Mouse (Mus musculus): ENCODE results near the gene Klhl32. TPM values are rescaled to one million over a fixed set of nuclear protein-coding genes. Genes with fewer than 3 reads are reported as not detected.

The Klhl32 gene
- polyA plus RNA-seq, 1 experiment: 8.8 TPM

- DNase-seq (ENCODE audit: low read depth): peak; percentile 88
These were observed 266.9 kb downstream of the Klhl32 start for GRCm38 (mm10) chr4:24583997-24584396.

GRCm38 (mm10) chr4:24582295-24582694 lies 268.6 kb downstream of the Klhl32 start:
- TF ChIP-seq CTCF (IDR thresholded peaks at IDR 0.05; ENCODE audit: borderline replicate concordance, extremely low read depth, insufficient read depth, insufficient read length) (no peak), POLR2A (IDR thresholded peaks at IDR 0.05; ENCODE audit: borderline replicate concordance, extremely low read depth, insufficient read depth, insufficient read length, poor library complexity, severe bottlenecking) (no peak)

More at GRCm38 (mm10) chr4:24583997-24584396, 266.9 kb downstream of the Klhl32 start:
- no peak for TF ChIP-seq CTCF (IDR thresholded peaks at IDR 0.05; ENCODE audit: borderline replicate concordance, extremely low read depth, insufficient read depth, insufficient read length)
- no peak for TF ChIP-seq POLR2A (IDR thresholded peaks at IDR 0.05; ENCODE audit: borderline replicate concordance, extremely low read depth, insufficient read depth, insufficient read length, poor library complexity, severe bottlenecking)

GRCm38 (mm10) chr4:24577594-24577993 lies 273.3 kb downstream of the Klhl32 start:
- no peak for DNase-seq (ENCODE audit: low read depth)
- TF ChIP-seq POLR2A (IDR thresholded peaks at IDR 0.05; ENCODE audit: borderline replicate concordance, extremely low read depth, insufficient read depth, insufficient read length, poor library complexity, severe bottlenecking): no peak
- no peak for TF ChIP-seq CTCF (IDR thresholded peaks at IDR 0.05; ENCODE audit: borderline replicate concordance, extremely low read depth, insufficient read depth, insufficient read length)

More at GRCm38 (mm10) chr4:24582295-24582694, 268.6 kb downstream of the Klhl32 start:
- DNase-seq (ENCODE audit: low read depth): no peak

GRCm38 (mm10) chr4:24574276-24574675 lies 276.6 kb downstream of the Klhl32 start:
- no peak for TF ChIP-seq POLR2A (IDR thresholded peaks at IDR 0.05; ENCODE audit: borderline replicate concordance, extremely low read depth, insufficient read depth, insufficient read length, poor library complexity, severe bottlenecking)
- peak; percentile 97 for TF ChIP-seq CTCF (IDR thresholded peaks at IDR 0.05; ENCODE audit: borderline replicate concordance, extremely low read depth, insufficient read depth, insufficient read length)
- peak; percentile 92 for DNase-seq (ENCODE audit: low read depth)

GRCm38 (mm10) chr4:24568989-24569556 lies 281.9 kb downstream of the Klhl32 start:
- TF ChIP-seq POLR2A (IDR thresholded peaks at IDR 0.05; ENCODE audit: borderline replicate concordance, extremely low read depth, insufficient read depth, insufficient read length, poor library complexity, severe bottlenecking) (no peak), CTCF (IDR thresholded peaks at IDR 0.05; ENCODE audit: borderline replicate concordance, extremely low read depth, insufficient read depth, insufficient read length) (no peak)
- peak; percentile 19 for DNase-seq (ENCODE audit: low read depth)

GRCm38 (mm10) chr4:24568026-24568425 lies 282.9 kb downstream of the Klhl32 start:
- no peak for TF ChIP-seq CTCF (IDR thresholded peaks at IDR 0.05; ENCODE audit: borderline replicate concordance, extremely low read depth, insufficient read depth, insufficient read length)
- TF ChIP-seq POLR2A (IDR thresholded peaks at IDR 0.05; ENCODE audit: borderline replicate concordance, extremely low read depth, insufficient read depth, insufficient read length, poor library complexity, severe bottlenecking): no peak
- DNase-seq (ENCODE audit: low read depth): no peak

Other genes starting within 250 kb of the Klhl32 start
- gene Ndufaf4, start 47.0 kb upstream of the Klhl32 start, polyA plus RNA-seq (2012; rRNA removed): 11.9 and 15.2 TPM in 2 replicates
- 7.3 and 7.5 TPM in 2 replicates for gene Gpr63, start 115.3 kb upstream of the Klhl32 start, polyA plus RNA-seq (2012; rRNA removed)

Data from brain, embryonic 14.5 days (tissue).